ENCODE assay signal across 26 mouse cellular contexts in genomic region chr11:46265031-46265786, GRCm38 (mm10). TPM values are rescaled to one million over a fixed set of nuclear protein-coding genes. Genes with fewer than 3 reads are reported as not detected.
A peak's percentile ranks its signal among the peaks of the same experiment; 100 is the strongest.
DNase-seq lines count a peak whose midpoint lies in the region; ATAC-seq and TF ChIP-seq lines count a peak whose summit lies in the region.
"Had no signal": no experiment of that assay in that cellular context is flagged by ENCODE, and none has a peak within 500 bp of the region (broad histone marks: within the 10 kb centered on the region; RNA-seq: fewer than 3 reads in every experiment).

No protein-coding gene starts in this region.

- no peaks in the 10 kb centered on the region for H3K9me3 ChIP-seq in neural tube, embryonic 15.5 days (replicated peaks)
- H3K9me3 ChIP-seq: embryonic facial prominence, embryonic 13.5 days; forebrain, embryonic 15.5 days; heart, embryonic 12.5 days; intestine, embryonic 15.5 days; limb, embryonic 10.5 days; liver, embryonic 13.5 days; midbrain, embryonic 12.5 days; neural tube, embryonic 13.5 days had no signal

- peak; percentile 60 for ATAC-seq in megakaryocyte progenitor cell, adult 5-6 weeks (replicated peaks; ENCODE audit: poor library complexity)
- no peak for ATAC-seq in neural tube, embryonic 15.5 days (ENCODE audit: low FRiP score)
- ATAC-seq: forebrain, embryonic 15.5 days; intestine, embryonic 15.5 days had no signal

- H3K9ac ChIP-seq in neural tube, embryonic 15.5 days (replicated peaks), result no peak overlapping the region
- H3K9ac ChIP-seq: embryonic facial prominence, embryonic 13.5 days; forebrain, embryonic 15.5 days; heart, embryonic 12.5 days; hindbrain, embryonic 14.5 days; intestine, embryonic 15.5 days; liver, embryonic 13.5 days; midbrain, embryonic 12.5 days; neural tube, embryonic 13.5 days had no signal

- peak; percentile 95 for DNase-seq in heart, adult 11 months
- no peak for DNase-seq in heart, adult 8-10 months (ENCODE audit: low spot score)
- peak in 1 of 2 experiments; percentile 55 for DNase-seq in spleen, adult 2 months (ENCODE audit: low read depth in 1 of 2, low spot score in 2 of 2)
- no peak for DNase-seq in spleen, adult 12 weeks (ENCODE audit: low spot score)
- DNase-seq in left cerebral cortex, adult 9 months (ENCODE audit: low spot score in 2 of 2), result no peak
- DNase-seq: cerebellum, adult 9-11 months; kidney, adult 9 months; kidney, postnatal 36 days; liver, embryonic 13.5 days; lung, postnatal 14 days; spleen, adult 18-20 months; thymus, postnatal 14 days had no signal

- H3K4me1 ChIP-seq in spleen, adult 2 months (ENCODE audit: control insufficient read depth, insufficient read depth, insufficient read length), result peaks cover 5% of the 10 kb centered on the region
- no peaks in the 10 kb centered on the region for H3K4me1 ChIP-seq in neural tube, embryonic 15.5 days
- H3K4me1 ChIP-seq: forebrain, embryonic 15.5 days; heart, embryonic 12.5 days; intestine, embryonic 15.5 days; limb, embryonic 10.5 days; liver, embryonic 13.5 days; midbrain, embryonic 12.5 days; neural tube, embryonic 13.5 days had no signal

- no peak for TF ChIP-seq CTCF in spleen, adult 2 months (IDR thresholded peaks at IDR 0.05; ENCODE audit: extremely low read depth, insufficient read depth, insufficient read length, insufficient replicate concordance)

- WGBS in spleen, adult 2 months, result 45% methylated on average over 11 of the region's 11 CpGs
- 91% methylated on average over 11 of the region's 11 CpGs for WGBS in neural tube, embryonic 15.5 days

- no peak overlapping the region for H3K4me3 ChIP-seq in spleen, adult 2 months (ENCODE audit: extremely low read depth, insufficient read depth, insufficient read length)
- no peak overlapping the region for H3K4me3 ChIP-seq in neural tube, embryonic 15.5 days (replicated peaks)
- H3K4me3 ChIP-seq: embryonic facial prominence, embryonic 13.5 days; forebrain, embryonic 15.5 days; heart, embryonic 12.5 days; intestine, embryonic 15.5 days; left cerebral cortex, adult 2 months; limb, embryonic 10.5 days; liver, embryonic 13.5 days; midbrain, embryonic 12.5 days; neural tube, embryonic 13.5 days had no signal

- no peak for TF ChIP-seq POLR2A in spleen, adult 2 months (IDR thresholded peaks at IDR 0.05; ENCODE audit: low read depth, low read length)

- H3K4me2 ChIP-seq in neural tube, embryonic 15.5 days, result no peak overlapping the region
- H3K4me2 ChIP-seq: embryonic facial prominence, embryonic 13.5 days; forebrain, embryonic 15.5 days; heart, embryonic 12.5 days; hindbrain, embryonic 14.5 days; intestine, embryonic 15.5 days; liver, embryonic 13.5 days; midbrain, embryonic 12.5 days; neural tube, embryonic 13.5 days had no signal

- peaks cover 55% of the 10 kb centered on the region for H3K36me3 ChIP-seq in spleen, adult 2 months (ENCODE audit: control insufficient read depth, insufficient read depth, low read length)
- peaks cover 87% of the 10 kb centered on the region for H3K36me3 ChIP-seq in neural tube, embryonic 15.5 days
- H3K36me3 ChIP-seq: intestine, embryonic 15.5 days; liver, embryonic 13.5 days had no signal

- H3K27me3 ChIP-seq in spleen, adult 2 months (ENCODE audit: control insufficient read depth, insufficient read depth, low read length), result no peaks in the 10 kb centered on the region
- H3K27me3 ChIP-seq in neural tube, embryonic 15.5 days (replicated peaks), result no peaks in the 10 kb centered on the region
- H3K27me3 ChIP-seq: embryonic facial prominence, embryonic 13.5 days; forebrain, embryonic 15.5 days; heart, embryonic 12.5 days; intestine, embryonic 15.5 days; liver, embryonic 13.5 days; midbrain, embryonic 12.5 days; neural tube, embryonic 13.5 days had no signal

- peak overlapping the region; percentile 76 for H3K27ac ChIP-seq in spleen, adult 2 months (ENCODE audit: insufficient read depth, low read length)
- no peak overlapping the region for H3K27ac ChIP-seq in neural tube, embryonic 15.5 days (replicated peaks)
- H3K27ac ChIP-seq: embryonic facial prominence, embryonic 13.5 days; forebrain, embryonic 15.5 days; hindbrain, embryonic 14.5 days; intestine, embryonic 15.5 days; left cerebral cortex, adult 2 months; limb, embryonic 10.5 days; liver, embryonic 13.5 days; midbrain, embryonic 12.5 days; neural tube, embryonic 13.5 days had no signal

RNA-seq across cellular contexts. Expression of gene Fndc9, which starts 29.9 kb away (rescaled TPM):
- not detected for total RNA-seq in heart, adult 8-10 months (2022)
- not detected in 2 replicates for polyA plus RNA-seq in spleen, adult 2 months (2012; rRNA removed)
- not detected in 2 replicates for total RNA-seq in megakaryocyte progenitor cell, adult 5-6 weeks (2015)
- not detected in 2 replicates for total RNA-seq in megakaryocyte progenitor cell, adult 5-6 weeks (2017)
- 1.5 and 2.3 TPM in 2 replicates for polyA plus RNA-seq in neural tube, embryonic 15.5 days (2015; fragmentation: Nextera tagmentation; extraction: Ambion mirVana)
- total RNA-seq: gastrocnemius, adult 18-20 months; gastrocnemius, postnatal 4 days; heart, postnatal 25 days had no signal
- polyA plus RNA-seq: intestine, embryonic 15.5 days had no signal

RNA-seq across cellular contexts. Expression of gene Cyfip2, which starts 47.5 kb away (rescaled TPM):
- 10 to 100 TPM; 63.9 to 70.3 (median 66.7) TPM for total RNA-seq in heart, adult 8-10 months (2022)
- polyA plus RNA-seq in spleen, adult 2 months (2012; rRNA removed), result 41.4 and 43.1 TPM in 2 replicates
- 121 and 122 TPM in 2 replicates for total RNA-seq in megakaryocyte progenitor cell, adult 5-6 weeks (2015)
- total RNA-seq in megakaryocyte progenitor cell, adult 5-6 weeks (2017), result 48.6 and 53.3 TPM in 2 replicates
- polyA plus RNA-seq in neural tube, embryonic 15.5 days (2015; fragmentation: Nextera tagmentation; extraction: Ambion mirVana), result 88.0 and 91.1 TPM in 2 replicates
